Mouse (Mus musculus): Measurements from ENCODE around the gene Mrps15.

GRCm38 (mm10) chr4:126100764-126101163, 54.0 kb downstream of the Mrps15 start:
- no peak for TF ChIP-seq USF1 (IDR thresholded peaks at IDR 0.05; ENCODE audit: low read depth)
- TF ChIP-seq TCF12 (IDR thresholded peaks at IDR 0.05; ENCODE audit: insufficient read depth, poor library complexity, severe bottlenecking), result no peak
- no peak for TF ChIP-seq MYOD1 (IDR thresholded peaks at IDR 0.05; ENCODE audit: control insufficient read depth in 1 of 3, insufficient read length in 2 of 3, low read depth in 2 of 3)
- TF ChIP-seq TCF3 (IDR thresholded peaks at IDR 0.05; ENCODE audit: insufficient read length, low read depth), result no peak

Data from myocyte (in vitro differentiated cells).